Comparison of ENCODE assay signal across 17 mouse cellular contexts in genomic region chr8:120715200-120715599, GRCm38 (mm10). TPM values are rescaled to one million over a fixed set of nuclear protein-coding genes. Genes with fewer than 3 reads are reported as not detected.
DNase-seq lines count a peak whose midpoint lies in the region; ATAC-seq and TF ChIP-seq lines count a peak whose summit lies in the region.
"Had no signal": no experiment of that assay in that cellular context is flagged by ENCODE, and none has a peak within 500 bp of the region (broad histone marks: within the 10 kb centered on the region; RNA-seq: fewer than 3 reads in every experiment).

No protein-coding gene starts in this region.

- TF ChIP-seq EP300 in heart, postnatal 0 days (IDR thresholded peaks at IDR 0.05; ENCODE audit: low read depth), result no peak
- TF ChIP-seq EP300 in stomach, postnatal 0 days (optimal IDR thresholded peaks at IDR 0.05), result no peak

- H3K27ac ChIP-seq in heart, postnatal 0 days (ENCODE audit: low read depth), result peak overlapping the region; percentile 38; the same call in 1 of the 2 replicates
- H3K27ac ChIP-seq in stomach, embryonic 16.5 days (ENCODE audit: low read length), result 0 out of 2 replicates have a peak overlapping the region, but pooled peaks have one; percentile 6
- no peak overlapping the region for H3K27ac ChIP-seq in stomach, postnatal 0 days (replicated peaks)
- H3K27ac ChIP-seq in intestine, embryonic 16.5 days (ENCODE audit: low read length), result peak overlapping the region; percentile 18; the same call in 1 of the 2 replicates
- H3K27ac ChIP-seq in hindbrain, embryonic 13.5 days, result no peak overlapping the region
- H3K27ac ChIP-seq: forebrain, embryonic 15.5 days; heart, embryonic 15.5 days; midbrain, embryonic 12.5 days had no signal

- no peaks in the 10 kb centered on the region for H3K4me1 ChIP-seq in heart, postnatal 0 days (ENCODE audit: control insufficient read depth, insufficient read depth)
- H3K4me1 ChIP-seq in stomach, embryonic 16.5 days (ENCODE audit: control insufficient read depth, insufficient read depth, low read length), result no peaks in the 10 kb centered on the region
- no peaks in the 10 kb centered on the region for H3K4me1 ChIP-seq in stomach, postnatal 0 days (replicated peaks; ENCODE audit: control insufficient read depth, insufficient read depth)
- H3K4me1 ChIP-seq in intestine, embryonic 16.5 days (ENCODE audit: control insufficient read depth, insufficient read depth, low read length), result peaks cover 14% of the 10 kb centered on the region; the same call in 1 of the 2 replicates
- H3K4me1 ChIP-seq in hindbrain, embryonic 13.5 days (replicated peaks), result no peaks in the 10 kb centered on the region
- H3K4me1 ChIP-seq: forebrain, embryonic 15.5 days; midbrain, embryonic 12.5 days had no signal

- no peaks in the 10 kb centered on the region for H3K36me3 ChIP-seq in heart, postnatal 0 days (replicated peaks; ENCODE audit: control insufficient read depth, insufficient read depth, low read length)
- no peaks in the 10 kb centered on the region for H3K36me3 ChIP-seq in stomach, embryonic 16.5 days (ENCODE audit: control insufficient read depth, insufficient read depth, low read length)
- no peaks in the 10 kb centered on the region for H3K36me3 ChIP-seq in stomach, postnatal 0 days (ENCODE audit: control insufficient read depth, insufficient read depth, low read length)
- no peaks in the 10 kb centered on the region for H3K36me3 ChIP-seq in intestine, embryonic 16.5 days (ENCODE audit: control insufficient read depth, insufficient read depth, low read length)
- H3K36me3 ChIP-seq in hindbrain, embryonic 13.5 days, result no peaks in the 10 kb centered on the region
- H3K36me3 ChIP-seq: forebrain, embryonic 15.5 days; heart, embryonic 15.5 days; midbrain, embryonic 12.5 days had no signal

- no peak overlapping the region for H3K4me3 ChIP-seq in heart, postnatal 0 days (ENCODE audit: low read depth, low read length)
- H3K4me3 ChIP-seq in stomach, embryonic 16.5 days (replicated peaks; ENCODE audit: low read length), result no peak overlapping the region
- H3K4me3 ChIP-seq in stomach, postnatal 0 days (ENCODE audit: low read depth, low read length), result no peak overlapping the region
- no peak overlapping the region for H3K4me3 ChIP-seq in intestine, embryonic 16.5 days (ENCODE audit: low read length)
- no peak overlapping the region for H3K4me3 ChIP-seq in hindbrain, embryonic 13.5 days
- H3K4me3 ChIP-seq: forebrain, embryonic 15.5 days; heart, embryonic 15.5 days; midbrain, embryonic 12.5 days had no signal

- H3K4me2 ChIP-seq in heart, postnatal 0 days (ENCODE audit: low read depth, low read length), result no peak overlapping the region
- H3K4me2 ChIP-seq in stomach, embryonic 16.5 days (ENCODE audit: low read depth, low read length), result no peak overlapping the region
- no peak overlapping the region for H3K4me2 ChIP-seq in stomach, postnatal 0 days (replicated peaks; ENCODE audit: low read depth)
- no peak overlapping the region for H3K4me2 ChIP-seq in intestine, embryonic 16.5 days (ENCODE audit: low read depth, low read length)
- H3K4me2 ChIP-seq in hindbrain, embryonic 13.5 days, result no peak overlapping the region
- H3K4me2 ChIP-seq: forebrain, embryonic 15.5 days; heart, embryonic 15.5 days; midbrain, embryonic 12.5 days had no signal

- no peak for DNase-seq in heart, postnatal 0 days (ENCODE audit: low spot score)
- no peak for DNase-seq in heart, adult 8-10 months (ENCODE audit: low spot score)
- DNase-seq in stomach, postnatal 0 days (ENCODE audit: low spot score), result no peak
- DNase-seq in urinary bladder, postnatal 25 days (ENCODE audit: low spot score), result no peak
- no peak for DNase-seq in gastrocnemius, adult 18-20 months (ENCODE audit: low spot score)
- DNase-seq: adrenal gland, adult 2 months; cerebellum, postnatal 25 days; gastrocnemius, postnatal 10 days; retina, postnatal 1 day; thymus, postnatal 14 days had no signal

- TF ChIP-seq CTCF in heart, postnatal 0 days (IDR thresholded peaks at IDR 0.05; ENCODE audit: low read depth), result no peak
- TF ChIP-seq CTCF in stomach, postnatal 0 days (IDR thresholded peaks at IDR 0.05; ENCODE audit: low read depth), result no peak

- no peaks in the 10 kb centered on the region for H3K27me3 ChIP-seq in heart, postnatal 0 days (ENCODE audit: control insufficient read depth, insufficient read depth, low read length)
- no peaks in the 10 kb centered on the region for H3K27me3 ChIP-seq in stomach, embryonic 16.5 days (ENCODE audit: control insufficient read depth, insufficient read depth, low read length)
- no peaks in the 10 kb centered on the region for H3K27me3 ChIP-seq in stomach, postnatal 0 days (ENCODE audit: control insufficient read depth, insufficient read depth, low read length)
- no peaks in the 10 kb centered on the region for H3K27me3 ChIP-seq in intestine, embryonic 16.5 days (replicated peaks; ENCODE audit: control insufficient read depth, insufficient read depth, low read length)
- H3K27me3 ChIP-seq in hindbrain, embryonic 13.5 days, result no peaks in the 10 kb centered on the region
- H3K27me3 ChIP-seq: forebrain, embryonic 15.5 days; midbrain, embryonic 12.5 days had no signal

- H3K9me3 ChIP-seq in heart, postnatal 0 days (replicated peaks; ENCODE audit: control insufficient read depth, low read length), result no peaks in the 10 kb centered on the region
- H3K9me3 ChIP-seq in stomach, embryonic 16.5 days (replicated peaks; ENCODE audit: control insufficient read depth, low read length), result no peaks in the 10 kb centered on the region
- no peaks in the 10 kb centered on the region for H3K9me3 ChIP-seq in stomach, postnatal 0 days (ENCODE audit: control insufficient read depth, low read length)
- H3K9me3 ChIP-seq in intestine, embryonic 16.5 days (ENCODE audit: control insufficient read depth, low read length), result no peaks in the 10 kb centered on the region
- no peaks in the 10 kb centered on the region for H3K9me3 ChIP-seq in hindbrain, embryonic 13.5 days
- H3K9me3 ChIP-seq: forebrain, embryonic 15.5 days; heart, embryonic 15.5 days; midbrain, embryonic 12.5 days had no signal

- H3K9ac ChIP-seq in heart, postnatal 0 days (replicated peaks; ENCODE audit: low read depth, low read length), result no peak overlapping the region
- H3K9ac ChIP-seq in stomach, embryonic 16.5 days (ENCODE audit: low read length), result no peak overlapping the region
- no peak overlapping the region for H3K9ac ChIP-seq in stomach, postnatal 0 days (ENCODE audit: low read length)
- no peak overlapping the region for H3K9ac ChIP-seq in intestine, embryonic 16.5 days (ENCODE audit: low read depth, low read length)
- no peak overlapping the region for H3K9ac ChIP-seq in hindbrain, embryonic 13.5 days
- H3K9ac ChIP-seq: forebrain, embryonic 15.5 days; heart, embryonic 15.5 days; midbrain, embryonic 12.5 days had no signal

- WGBS in heart, postnatal 0 days, result 65% methylated on average over 6 of the region's 6 CpGs
- WGBS in stomach, embryonic 16.5 days, result 68% methylated on average over 6 of the region's 6 CpGs
- WGBS in stomach, postnatal 0 days, result 73% methylated on average over 6 of the region's 6 CpGs
- WGBS in intestine, embryonic 16.5 days, result 77% methylated on average over 6 of the region's 6 CpGs
- 77% methylated on average over 6 of the region's 6 CpGs for WGBS in hindbrain, embryonic 13.5 days

- no peak for ATAC-seq in heart, postnatal 0 days (ENCODE audit: insufficient read depth, low read depth)
- 0 out of 2 replicates have a peak, but pooled peaks have one; percentile 25 for ATAC-seq in stomach, embryonic 16.5 days (ENCODE audit: insufficient read depth, low FRiP score)
- no peak for ATAC-seq in stomach, postnatal 0 days (ENCODE audit: low FRiP score, low TSS enrichment)
- no peak for ATAC-seq in intestine, embryonic 16.5 days
- no peak for ATAC-seq in hindbrain, embryonic 13.5 days (ENCODE audit: low FRiP score)
- ATAC-seq: forebrain, embryonic 15.5 days had no signal

RNA-seq across cellular contexts. Expression of gene Irf8, which starts 21.0 kb away (rescaled TPM):
- 13.9 and 15.2 TPM in 2 replicates for total RNA-seq in heart, postnatal 0 days (2014; rRNA removed; ENCODE audit: low replicate concordance)
- 11.5 and 12.2 TPM in 2 replicates for polyA plus RNA-seq in heart, postnatal 0 days (2015; fragmentation: Nextera tagmentation; extraction: Ambion mirVana)
- 1 to 10 TPM; 2.6 to 4.0 (median 4.0) TPM for total RNA-seq in heart, adult 8-10 months (2022)
- 22.3 and 25.4 TPM in 2 replicates for polyA plus RNA-seq in stomach, embryonic 16.5 days (2015; fragmentation: Nextera tagmentation; extraction: Ambion mirVana)
- polyA plus RNA-seq in stomach, postnatal 0 days (2015; fragmentation: Nextera tagmentation; extraction: Ambion mirVana), result 18.7 and 18.9 TPM in 2 replicates
- 55.5 and 55.6 TPM in 2 replicates for polyA plus RNA-seq in intestine, embryonic 16.5 days (2015; fragmentation: Nextera tagmentation; extraction: Ambion mirVana)
- 4.2 and 5.9 TPM in 2 replicates for polyA plus RNA-seq in hindbrain, embryonic 13.5 days (2015; fragmentation: Nextera tagmentation; extraction: Ambion mirVana)
- total RNA-seq in gastrocnemius, adult 18-20 months (2021), result 1 to 10 TPM; 7.6 to 9.0 TPM

RNA-seq across cellular contexts. Expression of gene Emc8, which starts 46.8 kb away (rescaled TPM):
- total RNA-seq in heart, postnatal 0 days (2014; rRNA removed; ENCODE audit: low replicate concordance), result 45.4 and 110 TPM in 2 replicates
- polyA plus RNA-seq in heart, postnatal 0 days (2015; fragmentation: Nextera tagmentation; extraction: Ambion mirVana), result 127 and 134 TPM in 2 replicates
- total RNA-seq in heart, adult 8-10 months (2022), result 10 to 100 TPM; 44.3 to 57.6 (median 46.7) TPM
- polyA plus RNA-seq in stomach, embryonic 16.5 days (2015; fragmentation: Nextera tagmentation; extraction: Ambion mirVana), result 215 TPM in 2 replicates
- polyA plus RNA-seq in stomach, postnatal 0 days (2015; fragmentation: Nextera tagmentation; extraction: Ambion mirVana), result 149 and 162 TPM in 2 replicates
- polyA plus RNA-seq in intestine, embryonic 16.5 days (2015; fragmentation: Nextera tagmentation; extraction: Ambion mirVana), result 214 and 235 TPM in 2 replicates
- polyA plus RNA-seq in hindbrain, embryonic 13.5 days (2015; fragmentation: Nextera tagmentation; extraction: Ambion mirVana), result 135 and 150 TPM in 2 replicates
- total RNA-seq in gastrocnemius, adult 18-20 months (2021), result 10 to 100 TPM; 19.6 to 21.0 TPM

RNA-seq across cellular contexts. Expression of gene Cox4i1, which starts 47.2 kb away (rescaled TPM):
- total RNA-seq in heart, postnatal 0 days (2014; rRNA removed; ENCODE audit: low replicate concordance), result 1,751 and 2,021 TPM in 2 replicates
- 4,528 and 4,822 TPM in 2 replicates for polyA plus RNA-seq in heart, postnatal 0 days (2015; fragmentation: Nextera tagmentation; extraction: Ambion mirVana)
- 1,000 to 10,000 TPM; 4,385 to 5,037 (median 4,791) TPM for total RNA-seq in heart, adult 8-10 months (2022)
- 1,110 and 1,163 TPM in 2 replicates for polyA plus RNA-seq in stomach, embryonic 16.5 days (2015; fragmentation: Nextera tagmentation; extraction: Ambion mirVana)
- 1,419 and 1,437 TPM in 2 replicates for polyA plus RNA-seq in stomach, postnatal 0 days (2015; fragmentation: Nextera tagmentation; extraction: Ambion mirVana)
- polyA plus RNA-seq in intestine, embryonic 16.5 days (2015; fragmentation: Nextera tagmentation; extraction: Ambion mirVana), result 1,710 and 1,737 TPM in 2 replicates
- polyA plus RNA-seq in hindbrain, embryonic 13.5 days (2015; fragmentation: Nextera tagmentation; extraction: Ambion mirVana), result 1,116 and 1,159 TPM in 2 replicates
- total RNA-seq in gastrocnemius, adult 18-20 months (2021), result 1,000 to 10,000 TPM; 1,486 to 1,625 TPM

RNA-seq across cellular contexts. Expression of gene Gm27021, which starts 47.3 kb away (rescaled TPM):
- 1.1 TPM in 1 of 2 replicates, not detected in the other for total RNA-seq in heart, postnatal 0 days (2014; rRNA removed; ENCODE audit: low replicate concordance)
- polyA plus RNA-seq in heart, postnatal 0 days (2015; fragmentation: Nextera tagmentation; extraction: Ambion mirVana), result 0.63 and 5.4 TPM in 2 replicates
- not detected for total RNA-seq in heart, adult 8-10 months (2022)
- 1.9 and 2.0 TPM in 2 replicates for polyA plus RNA-seq in stomach, embryonic 16.5 days (2015; fragmentation: Nextera tagmentation; extraction: Ambion mirVana)
- polyA plus RNA-seq in stomach, postnatal 0 days (2015; fragmentation: Nextera tagmentation; extraction: Ambion mirVana), result 2.1 and 4.7 TPM in 2 replicates
- polyA plus RNA-seq in intestine, embryonic 16.5 days (2015; fragmentation: Nextera tagmentation; extraction: Ambion mirVana), result 1.5 TPM in 2 replicates
- 5.2 and 6.0 TPM in 2 replicates for polyA plus RNA-seq in hindbrain, embryonic 13.5 days (2015; fragmentation: Nextera tagmentation; extraction: Ambion mirVana)
- total RNA-seq in gastrocnemius, adult 18-20 months (2021), result not detected
- total RNA-seq: adrenal gland, adult 2 months; gastrocnemius, postnatal 10 days; layer of hippocampus, postnatal 25 days had no signal

Comparison
In these comparisons a context has a peak if more than half of its experiments do, and no peak if none do; other contexts are left out.
1. H3K27ac ChIP-seq: peak in heart, postnatal 0 days (single experiment), stomach, embryonic 16.5 days (single experiment) and intestine, embryonic 16.5 days (single experiment); none in stomach, postnatal 0 days (single experiment) and hindbrain, embryonic 13.5 days (single experiment).